Mouse (Mus musculus): ENCODE data around the gene Gm3424. TPM values are rescaled to one million over a fixed set of nuclear protein-coding genes. Genes with fewer than 3 reads are reported as not detected.
"Not testable (repeated sequence)": the region's sequence is repeated elsewhere in the genome, so short reads cannot be mapped to it uniquely, and the experiment has no call there.

Gene Gm3424
- total RNA-seq (2021): not detected
- long read RNA-seq, experiment 1: 0 reads
- long read RNA-seq, experiment 2: 0 reads

DNA sequence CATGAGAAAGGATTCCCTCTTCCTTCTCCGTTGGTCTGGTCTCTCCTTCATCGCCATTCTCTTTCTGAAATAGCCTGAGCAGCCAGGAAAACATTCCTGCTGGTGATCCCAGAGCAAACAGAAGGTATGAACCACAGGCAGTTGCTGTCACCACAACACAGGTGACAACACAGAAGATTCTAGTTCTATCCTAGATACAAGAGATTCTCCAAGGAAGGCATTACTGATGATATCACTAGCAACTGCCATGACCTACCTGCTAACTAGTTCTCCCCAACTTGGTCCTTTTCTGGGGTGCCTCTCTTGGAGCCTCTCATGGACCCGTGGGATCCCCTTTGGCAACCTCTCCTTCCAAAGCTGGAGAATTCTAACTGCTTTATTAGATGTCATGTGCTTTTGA is at the start of gene Gm3424:
TSS of gene Gm3424 (minus strand) at position 101 of the 400 bp plus-strand sequence.
- intact Hi-C loops (cut with DNase I; ENCODE audit: low total_unique reads); DNase-seq: not testable (repeated sequence)

- intact Hi-C loops (cut with DNase I; ENCODE audit: low total_unique reads); DNase-seq: not testable (repeated sequence)
Observed at GRCm38 (mm10) chr14:5879791-5880190, 49.7 kb upstream of the Gm3424 start.

DNA sequence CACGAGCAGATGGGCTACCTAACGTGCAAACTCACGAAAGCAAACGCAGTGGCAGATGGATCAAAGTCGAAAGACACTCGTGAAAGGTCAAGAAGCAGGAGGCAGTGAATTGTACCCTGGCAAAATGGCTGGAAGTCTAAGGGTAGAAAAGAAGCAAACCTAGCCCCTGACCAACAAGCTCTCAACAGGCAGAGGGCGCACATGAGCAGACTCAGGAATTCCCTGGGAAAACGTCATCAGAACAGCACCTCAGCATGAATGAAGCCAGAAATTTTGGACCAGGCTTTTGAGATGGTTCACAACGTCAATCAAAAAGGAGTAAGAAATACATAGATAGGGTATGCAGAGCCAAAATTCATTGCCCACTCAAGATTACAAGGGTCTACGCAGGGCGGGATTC is 49.0 kb upstream of the Gm3424 start:
- intact Hi-C loops (cut with DNase I; ENCODE audit: low total_unique reads): not testable (repeated sequence)

GRCm38 (mm10) chr14:5855911-5856310 is 25.8 kb upstream of the Gm3424 start:
- DNase-seq; intact Hi-C loops (cut with DNase I; ENCODE audit: low total_unique reads): not testable (repeated sequence)

More for the DNA sequence above, 49.0 kb upstream of the Gm3424 start:
- DNase-seq: not testable (repeated sequence)

- DNase-seq; intact Hi-C loops (cut with DNase I; ENCODE audit: low total_unique reads): not testable (repeated sequence)
Observed at GRCm38 (mm10) chr14:5812699-5813356, 17.3 kb downstream of the Gm3424 start.

GRCm38 (mm10) chr14:5807882-5808281 is 22.2 kb downstream of the Gm3424 start, which contains the start of gene Gm3383:
Gene Gm3383, minus strand, starts transcription at chr14:5807982.
- intact Hi-C loops (cut with DNase I; ENCODE audit: low total_unique reads); DNase-seq: not testable (repeated sequence)

Other genes starting within 250 kb of the Gm3424 start
- not detected for gene Gm8265, start 197.3 kb downstream of the Gm3424 start, total RNA-seq (2021)
- gene Gm9603, start 142.9 kb downstream of the Gm3424 start, total RNA-seq (2021): not detected
- not detected for gene Gm3373, start 88.8 kb downstream of the Gm3424 start, total RNA-seq (2021)
- under 1 TPM; 0.72 to 0.82 TPM for gene Gm3383, start 22.3 kb downstream of the Gm3424 start, total RNA-seq (2021)
- under 1 TPM; 0.53 to 0.97 TPM for gene Gm8237, start 50.1 kb upstream of the Gm3424 start, total RNA-seq (2021)
- under 1 TPM; 0.21 to 0.60 TPM for gene Gm3248, start 131.4 kb upstream of the Gm3424 start, total RNA-seq (2021)
- gene Gm3453, start 148.8 kb upstream of the Gm3424 start, total RNA-seq (2021): not detected
- not detected for gene Gm6337, start 227.9 kb upstream of the Gm3424 start, total RNA-seq (2021)